Mouse (Mus musculus): Measurements from ENCODE around the gene Cacng8. TPM values are rescaled to one million over a fixed set of nuclear protein-coding genes. Genes with fewer than 3 reads are reported as not detected.
A peak's percentile ranks its signal among the peaks of the same experiment; 100 is the strongest.

Cacng8 gene
- 1.7 and 2.3 TPM in 2 replicates for polyA plus RNA-seq (2014; fragmentation: Nextera tagmentation; extraction: Ambion mirVana)

- peak within 1 kb of the TSS; percentile 43 for H3K4me2 ChIP-seq
- H3K9me3 ChIP-seq (ENCODE audit: control insufficient read depth, low read length), result no peaks in the 10 kb centered on the region
- ATAC-seq (replicated peaks; ENCODE audit: low FRiP score) (no peak), DNase-seq (ENCODE audit: low spot score) (no peak)
- no peak within 1 kb of the TSS for H3K4me3 ChIP-seq (ENCODE audit: low read depth, low read length)
- 2% methylated on average over 7 of the region's 7 CpGs for WGBS
- H3K36me3 ChIP-seq (ENCODE audit: control insufficient read depth, insufficient read depth, low read length), result no peaks in the 10 kb centered on the region
- no peak within 1 kb of the TSS for H3K9ac ChIP-seq (ENCODE audit: low read depth, low read length)
- no peaks in the 10 kb centered on the region; the same call in 1 of the 2 replicates for H3K27me3 ChIP-seq (replicated peaks; ENCODE audit: control insufficient read depth, insufficient read depth, low read length)
- H3K4me1 ChIP-seq (replicated peaks; ENCODE audit: control insufficient read depth, insufficient read depth, low read length), result no peaks in the 10 kb centered on the region
- H3K27ac ChIP-seq (ENCODE audit: low read depth, low read length), result no peak within 1 kb of the TSS
These were observed at the start of gene Cacng8 for GRCm38 (mm10) chr7:3390413-3391080. Cacng8 (plus strand) TSS chr7:3390683.

- 70% methylated on average over 3 of the region's 3 CpGs for WGBS
- ATAC-seq (replicated peaks; ENCODE audit: low FRiP score), result no peak
These were observed 46.6 kb upstream of the Cacng8 start for GRCm38 (mm10) chr7:3343861-3344260.

GRCm38 (mm10) chr7:3345301-3345700 lies 45.2 kb upstream of the Cacng8 start:
- Histone ChIP-seq H3K9ac (ENCODE audit: low read depth, low read length) (no peak overlapping the region), H3K27ac (ENCODE audit: low read depth, low read length) (no peak overlapping the region), H3K36me3 (ENCODE audit: control insufficient read depth, insufficient read depth, low read length) (no peaks in the 10 kb centered on the region), H3K4me2 (no peak overlapping the region), H3K9me3 (ENCODE audit: control insufficient read depth, low read length) (no peaks in the 10 kb centered on the region), H3K4me3 (ENCODE audit: low read depth, low read length) (no peak overlapping the region), H3K27me3 (replicated peaks; ENCODE audit: control insufficient read depth, insufficient read depth, low read length) (no peaks in the 10 kb centered on the region), H3K4me1 (replicated peaks; ENCODE audit: control insufficient read depth, insufficient read depth, low read length) (no peaks in the 10 kb centered on the region)
- DNase-seq (ENCODE audit: low spot score) (no peak), ATAC-seq (replicated peaks; ENCODE audit: low FRiP score) (no peak)
- 77% methylated on average over 3 of the region's 3 CpGs for WGBS

More at GRCm38 (mm10) chr7:3343861-3344260, 46.6 kb upstream of the Cacng8 start:
- Histone ChIP-seq H3K4me3 (ENCODE audit: low read depth, low read length) (no peak overlapping the region), H3K4me1 (replicated peaks; ENCODE audit: control insufficient read depth, insufficient read depth, low read length) (no peaks in the 10 kb centered on the region), H3K4me2 (no peak overlapping the region), H3K27me3 (replicated peaks; ENCODE audit: control insufficient read depth, insufficient read depth, low read length) (no peaks in the 10 kb centered on the region), H3K9ac (ENCODE audit: low read depth, low read length) (no peak overlapping the region), H3K9me3 (ENCODE audit: control insufficient read depth, low read length) (no peaks in the 10 kb centered on the region), H3K36me3 (ENCODE audit: control insufficient read depth, insufficient read depth, low read length) (no peaks in the 10 kb centered on the region), H3K27ac (ENCODE audit: low read depth, low read length) (no peak overlapping the region)
- no peak for DNase-seq (ENCODE audit: low spot score)

GRCm38 (mm10) chr7:3347366-3348287 lies 42.9 kb upstream of the Cacng8 start:
- no peak overlapping the region for H3K9ac ChIP-seq (ENCODE audit: low read depth, low read length)
- H3K4me2 ChIP-seq, result no peak overlapping the region
- no peaks in the 10 kb centered on the region for H3K27me3 ChIP-seq (replicated peaks; ENCODE audit: control insufficient read depth, insufficient read depth, low read length)
- ATAC-seq (replicated peaks; ENCODE audit: low FRiP score) (no peak), DNase-seq (ENCODE audit: low spot score) (no peak)
- H3K4me3 ChIP-seq (ENCODE audit: low read depth, low read length), result no peak overlapping the region
- WGBS, result 58% methylated on average over 20 of the region's 20 CpGs
- no peaks in the 10 kb centered on the region for H3K4me1 ChIP-seq (replicated peaks; ENCODE audit: control insufficient read depth, insufficient read depth, low read length)
- H3K27ac ChIP-seq (ENCODE audit: low read depth, low read length), result no peak overlapping the region
- H3K9me3 ChIP-seq (ENCODE audit: control insufficient read depth, low read length), result no peaks in the 10 kb centered on the region
- no peaks in the 10 kb centered on the region for H3K36me3 ChIP-seq (ENCODE audit: control insufficient read depth, insufficient read depth, low read length)

GRCm38 (mm10) chr7:3348326-3348725 lies 42.2 kb upstream of the Cacng8 start:
- DNase-seq (ENCODE audit: low spot score) (no peak), ATAC-seq (replicated peaks; ENCODE audit: low FRiP score) (no peak)
- no peak overlapping the region for H3K4me2 ChIP-seq
- WGBS, result 64% methylated on average over 5 of the region's 5 CpGs
- no peaks in the 10 kb centered on the region for H3K27me3 ChIP-seq (replicated peaks; ENCODE audit: control insufficient read depth, insufficient read depth, low read length)
- no peaks in the 10 kb centered on the region for H3K4me1 ChIP-seq (replicated peaks; ENCODE audit: control insufficient read depth, insufficient read depth, low read length)
- H3K27ac ChIP-seq (ENCODE audit: low read depth, low read length), result no peak overlapping the region
- no peak overlapping the region for H3K4me3 ChIP-seq (ENCODE audit: low read depth, low read length)
- H3K9me3 ChIP-seq (ENCODE audit: control insufficient read depth, low read length), result no peaks in the 10 kb centered on the region
- H3K36me3 ChIP-seq (ENCODE audit: control insufficient read depth, insufficient read depth, low read length), result no peaks in the 10 kb centered on the region
- H3K9ac ChIP-seq (ENCODE audit: low read depth, low read length), result no peak overlapping the region

- H3K9ac ChIP-seq (ENCODE audit: low read depth, low read length), result no peak overlapping the region
- no peaks in the 10 kb centered on the region for H3K9me3 ChIP-seq (ENCODE audit: control insufficient read depth, low read length)
- no peaks in the 10 kb centered on the region for H3K36me3 ChIP-seq (ENCODE audit: control insufficient read depth, insufficient read depth, low read length)
- H3K4me3 ChIP-seq (ENCODE audit: low read depth, low read length), result no peak overlapping the region
- no peak for ATAC-seq (replicated peaks; ENCODE audit: low FRiP score)
- no peak overlapping the region for H3K27ac ChIP-seq (ENCODE audit: low read depth, low read length)
- no peaks in the 10 kb centered on the region for H3K27me3 ChIP-seq (replicated peaks; ENCODE audit: control insufficient read depth, insufficient read depth, low read length)
- H3K4me1 ChIP-seq (replicated peaks; ENCODE audit: control insufficient read depth, insufficient read depth, low read length), result no peaks in the 10 kb centered on the region
- no peak for DNase-seq (ENCODE audit: low spot score)
- 86% methylated on average over 9 of the region's 9 CpGs for WGBS
- no peak overlapping the region for H3K4me2 ChIP-seq
These were observed 40.7 kb upstream of the Cacng8 start for GRCm38 (mm10) chr7:3349775-3350174.

GRCm38 (mm10) chr7:3351536-3351935 lies 38.9 kb upstream of the Cacng8 start:
- Histone ChIP-seq H3K27ac (ENCODE audit: low read depth, low read length) (no peak overlapping the region), H3K4me2 (no peak overlapping the region), H3K9ac (ENCODE audit: low read depth, low read length) (no peak overlapping the region), H3K27me3 (replicated peaks; ENCODE audit: control insufficient read depth, insufficient read depth, low read length) (no peaks in the 10 kb centered on the region), H3K36me3 (ENCODE audit: control insufficient read depth, insufficient read depth, low read length) (no peaks in the 10 kb centered on the region), H3K4me1 (replicated peaks; ENCODE audit: control insufficient read depth, insufficient read depth, low read length) (no peaks in the 10 kb centered on the region), H3K4me3 (ENCODE audit: low read depth, low read length) (no peak overlapping the region), H3K9me3 (ENCODE audit: control insufficient read depth, low read length) (no peaks in the 10 kb centered on the region)
- ATAC-seq (replicated peaks; ENCODE audit: low FRiP score), result no peak
- DNase-seq (ENCODE audit: low spot score), result no peak
- 60% methylated on average over 1 of the region's 1 CpGs for WGBS

GRCm38 (mm10) chr7:3354850-3355249 lies 35.6 kb upstream of the Cacng8 start:
- Histone ChIP-seq H3K4me1 (replicated peaks; ENCODE audit: control insufficient read depth, insufficient read depth, low read length) (no peaks in the 10 kb centered on the region), H3K9ac (ENCODE audit: low read depth, low read length) (no peak overlapping the region), H3K36me3 (ENCODE audit: control insufficient read depth, insufficient read depth, low read length) (no peaks in the 10 kb centered on the region), H3K4me2 (no peak overlapping the region), H3K27ac (ENCODE audit: low read depth, low read length) (no peak overlapping the region), H3K27me3 (replicated peaks; ENCODE audit: control insufficient read depth, insufficient read depth, low read length) (no peaks in the 10 kb centered on the region), H3K4me3 (ENCODE audit: low read depth, low read length) (no peak overlapping the region), H3K9me3 (ENCODE audit: control insufficient read depth, low read length) (no peaks in the 10 kb centered on the region)
- no peak for ATAC-seq (replicated peaks; ENCODE audit: low FRiP score)
- 81% methylated on average over 6 of the region's 6 CpGs for WGBS
- no peak for DNase-seq (ENCODE audit: low spot score)

All from liver, embryonic 11.5 days (tissue).